Mouse (Mus musculus) embryonic fibroblast, embryonic 13.5 days (primary cell): ENCODE measurements around the gene Gli3.

Experiments
- CTCF ChIP-seq: IDR thresholded peaks from 2 replicates; pipeline ENCODE4 v1.5.1; 2011; ENCODE audit warnings: mild to moderate bottlenecking, control low read depth, low read length, moderate library complexity, borderline replicate concordance; ENCODE audit not compliant: insufficient read depth
- POLR2A ChIP-seq: IDR thresholded peaks from 2 replicates; pipeline ENCODE4 v1.6.1; 2011; ENCODE audit warnings: low read depth, mild to moderate bottlenecking, control low read depth, low read length, moderate library complexity

DNA sequence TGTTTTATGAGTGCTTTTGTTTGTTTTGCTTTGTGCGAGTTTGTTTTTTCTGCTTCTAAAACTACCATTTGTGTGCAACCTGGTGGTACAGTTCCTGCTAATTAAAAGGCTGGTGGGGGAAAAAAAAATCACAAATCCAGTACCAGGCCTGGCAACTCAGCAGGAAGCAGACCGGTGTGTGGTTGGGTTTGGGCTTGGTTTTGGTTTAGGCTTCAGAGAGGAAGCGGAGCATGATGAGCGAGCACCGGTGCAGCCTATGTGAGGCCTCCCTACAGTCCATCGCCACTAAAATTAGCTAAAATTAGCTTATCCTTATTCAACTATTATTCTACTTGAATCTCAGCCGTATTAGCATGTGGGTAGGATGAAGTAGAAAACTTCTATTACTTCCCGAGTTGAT is 241.6 kb downstream of the Gli3 start:
- TF ChIP-seq CTCF (no peak), POLR2A (no peak)
